Mouse (Mus musculus) CD4-positive, CD25-positive, alpha-beta regulatory T cell, adult 4 months (primary cell): ENCODE data around the gene Tspo. TPM values are rescaled to one million over a fixed set of nuclear protein-coding genes. Genes with fewer than 3 reads are reported as not detected.

ENCODE experiments used
- polyA plus RNA-seq, 2 experiments: library from polyadenylated mRNA; unstranded; fragments of 100-300 nt; shearing (Covaris generic); gene quantifications; one replicate each; pipeline ENCODE4 v1.2.1; 2017

Tspo gene
- polyA plus RNA-seq, 2 experiments from 2014 or later = 259 to 323 TPM

Other genes with a start within 250 kb of the Tspo start
- gene Arfgap3, start 213.3 kb upstream of the Tspo start, polyA plus RNA-seq = 10 to 100 TPM in 1 of 2 experiments, 1 to 10 TPM in 1; 9.3 to 14.6 TPM
- 10 to 100 TPM; 18.3 to 26.6 TPM for gene Pacsin2, start 99.0 kb upstream of the Tspo start, polyA plus RNA-seq
- gene Ttll1, start 52.7 kb upstream of the Tspo start, polyA plus RNA-seq = 10 to 100 TPM; 11.4 to 14.4 TPM
- 1 to 10 TPM in 1 of 2 experiments, under 1 TPM in 1; 0.90 to 1.5 TPM for gene Bik, start 36.7 kb upstream of the Tspo start, polyA plus RNA-seq
- 1 to 10 TPM; 2.3 to 3.2 TPM for gene Mcat, start 195 bp downstream of the Tspo start, polyA plus RNA-seq
- gene Ttll12, start 31.6 kb downstream of the Tspo start, polyA plus RNA-seq = 10 to 100 TPM in 1 of 2 experiments, 1 to 10 TPM in 1; 9.0 to 12.2 TPM
- not detected for gene Scube1, start 161.4 kb downstream of the Tspo start, polyA plus RNA-seq
- gene Mpped1, start 215.9 kb downstream of the Tspo start, polyA plus RNA-seq = not detected